Mouse (Mus musculus): ENCODE results near the gene Aldh1l1. TPM values are rescaled to one million over a fixed set of nuclear protein-coding genes. Genes with fewer than 3 reads are reported as not detected.

Gene Aldh1l1
- polyA plus RNA-seq, 1 experiment from 2014 or later, result 6.5 TPM

DNA sequence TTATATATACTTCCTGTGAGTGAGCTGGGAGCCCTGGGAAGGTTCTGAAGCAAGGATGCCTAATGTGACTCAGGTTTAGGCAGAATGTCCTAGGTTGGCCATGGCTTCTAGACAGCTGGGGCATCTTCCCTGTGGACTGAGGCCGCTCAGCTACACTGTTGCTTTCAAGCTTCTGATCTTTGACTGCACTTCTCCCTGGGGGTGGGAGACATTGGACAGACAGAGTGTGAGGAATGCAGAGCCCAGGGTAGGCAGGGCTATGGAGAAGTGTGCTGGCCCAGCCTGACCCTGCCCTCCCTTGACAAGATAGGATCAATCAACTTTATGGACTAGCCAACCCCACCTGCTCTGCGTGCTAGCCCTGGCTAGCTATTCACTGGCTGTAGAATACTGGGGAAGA lies 25.0 kb upstream of the Aldh1l1 start:
- Histone ChIP-seq H3K4me3 (ENCODE audit: low read length) (no peak overlapping the region), H3K36me3 (ENCODE audit: control insufficient read depth, insufficient read depth) (no peaks in the 10 kb centered on the region; the same call in 1 of the 2 replicates), H3K9me3 (replicated peaks; ENCODE audit: control insufficient read depth, low read length) (no peaks in the 10 kb centered on the region), H3K27me3 (ENCODE audit: control insufficient read depth, insufficient read depth, low read length) (peaks cover 15% of the 10 kb centered on the region; the same call in 1 of the 2 replicates), H3K4me1 (ENCODE audit: control insufficient read depth, insufficient read depth, low read length) (peaks cover 24% of the 10 kb centered on the region), H3K27ac (ENCODE audit: low read length) (no peak overlapping the region), H3K9ac (ENCODE audit: low read length) (no peak overlapping the region), H3K4me2 (ENCODE audit: low read depth, low read length) (no peak overlapping the region)
- WGBS, result 58% methylated on average over 2 of the region's 2 CpGs
- ATAC-seq (replicated peaks; ENCODE audit: extremely low read depth, insufficient read depth, low FRiP score), result no peak

DNA sequence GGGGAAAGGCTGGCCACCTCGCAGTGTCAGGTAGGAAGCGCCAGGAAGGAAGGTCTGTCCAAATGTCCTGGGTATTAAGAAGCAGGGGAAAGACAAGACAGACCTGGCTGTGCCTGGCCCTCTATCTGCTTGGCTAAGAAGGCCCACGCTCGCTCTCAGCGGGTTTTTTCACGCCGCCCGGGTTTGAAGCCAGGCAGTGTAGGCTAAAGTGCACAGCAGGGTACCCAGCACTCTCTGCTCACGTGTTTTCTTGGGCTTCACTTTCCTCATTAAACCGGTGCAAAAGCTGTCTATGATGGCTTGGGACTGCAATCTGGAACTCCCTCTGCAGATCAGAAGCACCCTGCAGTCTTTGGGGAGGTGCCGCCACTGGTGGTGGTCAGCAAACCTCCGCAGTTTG lies 24.5 kb upstream of the Aldh1l1 start:
- Histone ChIP-seq H3K4me3 (ENCODE audit: low read length) (peak overlapping the region; percentile 82), H3K4me2 (ENCODE audit: low read depth, low read length) (peak overlapping the region; percentile 92), H3K27me3 (ENCODE audit: control insufficient read depth, insufficient read depth, low read length) (peaks cover 15% of the 10 kb centered on the region; the same call in 1 of the 2 replicates), H3K27ac (ENCODE audit: low read length) (no peak overlapping the region), H3K4me1 (ENCODE audit: control insufficient read depth, insufficient read depth, low read length) (peaks cover 24% of the 10 kb centered on the region), H3K36me3 (ENCODE audit: control insufficient read depth, insufficient read depth) (peaks cover 3% of the 10 kb centered on the region; the same call in 1 of the 2 replicates), H3K9me3 (replicated peaks; ENCODE audit: control insufficient read depth, low read length) (no peaks in the 10 kb centered on the region), H3K9ac (ENCODE audit: low read length) (peak overlapping the region; percentile 88)
- 31% methylated on average over 12 of the region's 12 CpGs for WGBS
- ATAC-seq (replicated peaks; ENCODE audit: extremely low read depth, insufficient read depth, low FRiP score), result no peak

GRCm38 (mm10) chr6:90462181-90462706 lies 24.0 kb upstream of the Aldh1l1 start, which contains the start of gene Klf15:
Gene Klf15, plus strand, starts transcription at chr6:90462576.
- ATAC-seq (replicated peaks; ENCODE audit: extremely low read depth, insufficient read depth, low FRiP score), result peak; percentile 61
- WGBS, result under 1% methylated on average over 70 of the region's 70 CpGs

DNA sequence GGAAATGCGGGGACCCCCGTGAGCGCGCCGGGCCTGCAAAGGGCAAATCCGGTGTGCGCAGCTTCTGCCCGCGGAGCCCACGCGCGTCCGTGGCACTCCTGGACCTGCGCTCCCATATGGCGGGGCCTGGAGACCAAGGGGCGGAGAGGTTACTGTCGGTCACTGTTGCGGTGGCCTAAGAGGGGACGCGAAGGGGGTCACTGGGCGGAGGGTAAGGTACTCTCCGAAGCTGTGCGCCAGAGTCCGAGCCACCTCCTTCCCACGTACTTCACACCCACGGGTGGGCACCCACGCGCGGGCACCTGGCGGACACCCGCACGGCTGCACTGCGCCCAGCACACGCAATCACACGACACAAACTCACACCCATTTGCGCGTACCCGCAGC lies 23.4 kb upstream of the Aldh1l1 start:
- ATAC-seq (replicated peaks; ENCODE audit: extremely low read depth, insufficient read depth, low FRiP score), result peak; percentile 29
- Histone ChIP-seq H3K4me1 (ENCODE audit: control insufficient read depth, insufficient read depth, low read length) (peaks cover 26% of the 10 kb centered on the region), H3K27me3 (ENCODE audit: control insufficient read depth, insufficient read depth, low read length) (peaks cover 15% of the 10 kb centered on the region; the same call in 1 of the 2 replicates), H3K4me3 (ENCODE audit: low read length) (peak overlapping the region; percentile 82), H3K36me3 (ENCODE audit: control insufficient read depth, insufficient read depth) (peaks cover 11% of the 10 kb centered on the region; the same call in 1 of the 2 replicates), H3K27ac (ENCODE audit: low read length) (peak overlapping the region; percentile 96), H3K9ac (ENCODE audit: low read length) (peak overlapping the region; percentile 88), H3K4me2 (ENCODE audit: low read depth, low read length) (peak overlapping the region; percentile 92), H3K9me3 (replicated peaks; ENCODE audit: control insufficient read depth, low read length) (no peaks in the 10 kb centered on the region)
- under 1% methylated on average over 38 of the region's 38 CpGs for WGBS

More at GRCm38 (mm10) chr6:90462181-90462706, 24.0 kb upstream of the Aldh1l1 start, which contains the start of gene Klf15:
- peak within 1 kb of the TSS; percentile 92 for H3K4me2 ChIP-seq (ENCODE audit: low read depth, low read length)
- H3K9me3 ChIP-seq (replicated peaks; ENCODE audit: control insufficient read depth, low read length), result no peaks in the 10 kb centered on the region
- peaks cover 15% of the 10 kb centered on the region; the same call in 1 of the 2 replicates for H3K27me3 ChIP-seq (ENCODE audit: control insufficient read depth, insufficient read depth, low read length)
- peak within 1 kb of the TSS; percentile 88 for H3K9ac ChIP-seq (ENCODE audit: low read length)
- peaks cover 24% of the 10 kb centered on the region for H3K4me1 ChIP-seq (ENCODE audit: control insufficient read depth, insufficient read depth, low read length)
- H3K27ac ChIP-seq (ENCODE audit: low read length), result peak within 1 kb of the TSS; percentile 96
- peaks cover 8% of the 10 kb centered on the region; the same call in 1 of the 2 replicates for H3K36me3 ChIP-seq (ENCODE audit: control insufficient read depth, insufficient read depth)
- peak within 1 kb of the TSS; percentile 82 for H3K4me3 ChIP-seq (ENCODE audit: low read length)

DNA sequence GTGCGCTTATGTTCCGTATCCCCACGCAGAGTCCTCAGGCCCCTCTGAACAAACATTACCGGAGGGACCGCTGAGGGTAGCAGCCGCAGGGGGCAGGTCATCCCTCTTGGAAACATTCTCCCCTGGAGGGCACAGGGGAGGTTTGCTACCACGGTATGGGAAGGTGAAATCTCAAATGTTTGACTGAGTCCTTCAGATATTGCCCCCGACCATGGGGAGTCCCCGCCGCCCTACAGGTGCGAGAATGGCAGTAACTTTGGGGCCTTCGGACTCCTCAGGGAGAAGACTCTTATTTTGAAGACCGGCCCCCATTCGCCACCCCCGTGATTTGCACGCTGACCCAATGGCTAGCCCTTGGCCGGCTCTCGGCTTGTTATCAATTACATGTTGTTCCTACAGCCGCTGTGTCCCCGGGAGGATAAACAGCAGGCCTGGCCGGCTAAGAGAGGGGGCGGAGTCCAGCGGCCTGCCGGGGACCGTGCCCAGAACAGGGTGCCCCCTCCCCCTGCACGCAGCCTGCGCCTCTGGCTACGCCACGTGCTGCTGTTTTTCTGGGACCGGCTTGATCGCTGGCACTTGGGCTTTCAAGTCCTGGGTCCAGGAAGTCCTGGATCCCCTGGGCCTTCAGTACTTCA lies 22.9 kb upstream of the Aldh1l1 start:
- ATAC-seq (replicated peaks; ENCODE audit: extremely low read depth, insufficient read depth, low FRiP score), result peak; percentile 94
- Histone ChIP-seq H3K4me2 (ENCODE audit: low read depth, low read length) (peak overlapping the region; percentile 92), H3K27ac (ENCODE audit: low read length) (peak overlapping the region; percentile 96), H3K36me3 (ENCODE audit: control insufficient read depth, insufficient read depth) (peaks cover 11% of the 10 kb centered on the region; the same call in 1 of the 2 replicates), H3K9ac (ENCODE audit: low read length) (peak overlapping the region; percentile 88), H3K4me1 (ENCODE audit: control insufficient read depth, insufficient read depth, low read length) (peaks cover 31% of the 10 kb centered on the region), H3K9me3 (replicated peaks; ENCODE audit: control insufficient read depth, low read length) (no peaks in the 10 kb centered on the region), H3K4me3 (ENCODE audit: low read length) (peak overlapping the region; percentile 82), H3K27me3 (ENCODE audit: control insufficient read depth, insufficient read depth, low read length) (peaks cover 15% of the 10 kb centered on the region; the same call in 1 of the 2 replicates)
- 1% methylated on average over 31 of the region's 31 CpGs for WGBS

DNA sequence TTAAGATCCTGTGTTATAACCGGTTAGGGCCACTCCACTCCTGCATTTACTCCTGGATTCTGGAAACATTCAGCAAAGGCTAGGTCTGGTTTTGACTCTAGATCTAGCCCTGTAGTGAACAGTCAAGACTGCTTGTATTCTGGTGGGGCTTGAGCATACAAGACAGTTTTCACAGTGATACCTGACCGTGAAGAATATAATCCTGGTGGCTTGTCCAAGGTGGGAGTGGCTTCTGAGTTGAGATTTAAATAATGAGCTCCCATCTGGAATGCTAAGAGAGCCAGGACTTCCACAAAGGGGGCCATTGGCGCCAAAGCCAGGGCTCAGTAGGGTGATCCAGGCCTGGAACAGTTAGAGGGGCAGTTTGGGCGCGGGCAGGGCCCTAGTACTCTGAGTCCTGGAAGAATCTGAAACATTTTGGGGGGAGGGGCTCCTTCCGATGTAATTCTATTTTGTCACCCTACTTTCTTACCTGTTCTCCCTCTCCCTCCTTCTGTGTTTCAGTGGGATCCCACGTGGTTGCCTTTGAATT lies 22.3 kb upstream of the Aldh1l1 start:
- peak overlapping the region; percentile 96 for H3K27ac ChIP-seq (ENCODE audit: low read length)
- peak overlapping the region; percentile 67 for H3K9ac ChIP-seq (ENCODE audit: low read length)
- no peaks in the 10 kb centered on the region for H3K9me3 ChIP-seq (replicated peaks; ENCODE audit: control insufficient read depth, low read length)
- peaks cover 15% of the 10 kb centered on the region; the same call in 1 of the 2 replicates for H3K27me3 ChIP-seq (ENCODE audit: control insufficient read depth, insufficient read depth, low read length)
- WGBS, result 28% methylated on average over 7 of the region's 7 CpGs
- peaks cover 31% of the 10 kb centered on the region for H3K4me1 ChIP-seq (ENCODE audit: control insufficient read depth, insufficient read depth, low read length)
- peak overlapping the region; percentile 92 for H3K4me2 ChIP-seq (ENCODE audit: low read depth, low read length)
- ATAC-seq (replicated peaks; ENCODE audit: extremely low read depth, insufficient read depth, low FRiP score), result no peak
- peak overlapping the region; percentile 82 for H3K4me3 ChIP-seq (ENCODE audit: low read length)
- peaks cover 11% of the 10 kb centered on the region; the same call in 1 of the 2 replicates for H3K36me3 ChIP-seq (ENCODE audit: control insufficient read depth, insufficient read depth)

GRCm38 (mm10) chr6:90465028-90465640 lies 21.1 kb upstream of the Aldh1l1 start:
- H3K4me1 ChIP-seq (ENCODE audit: control insufficient read depth, insufficient read depth, low read length), result peaks cover 32% of the 10 kb centered on the region

GRCm38 (mm10) chr6:90466079-90466478 lies 20.1 kb upstream of the Aldh1l1 start:
- Histone ChIP-seq H3K9me3 (replicated peaks; ENCODE audit: control insufficient read depth, low read length) (no peaks in the 10 kb centered on the region), H3K27ac (ENCODE audit: low read length) (no peak overlapping the region), H3K36me3 (ENCODE audit: control insufficient read depth, insufficient read depth) (peaks cover 16% of the 10 kb centered on the region), H3K9ac (ENCODE audit: low read length) (no peak overlapping the region), H3K27me3 (ENCODE audit: control insufficient read depth, insufficient read depth, low read length) (peaks cover 10% of the 10 kb centered on the region; the same call in 1 of the 2 replicates), H3K4me1 (ENCODE audit: control insufficient read depth, insufficient read depth, low read length) (peaks cover 42% of the 10 kb centered on the region), H3K4me3 (ENCODE audit: low read length) (no peak overlapping the region), H3K4me2 (ENCODE audit: low read depth, low read length) (no peak overlapping the region)
- 73% methylated on average over 10 of the region's 10 CpGs for WGBS
- no peak for ATAC-seq (replicated peaks; ENCODE audit: extremely low read depth, insufficient read depth, low FRiP score)

More at GRCm38 (mm10) chr6:90465028-90465640, 21.1 kb upstream of the Aldh1l1 start:
- H3K27ac ChIP-seq (ENCODE audit: low read length), result no peak overlapping the region
- WGBS, result 90% methylated on average over 11 of the region's 11 CpGs
- H3K4me2 ChIP-seq (ENCODE audit: low read depth, low read length), result no peak overlapping the region
- H3K27me3 ChIP-seq (ENCODE audit: control insufficient read depth, insufficient read depth, low read length), result peaks cover 15% of the 10 kb centered on the region; the same call in 1 of the 2 replicates
- H3K9ac ChIP-seq (ENCODE audit: low read length), result no peak overlapping the region
- H3K36me3 ChIP-seq (ENCODE audit: control insufficient read depth, insufficient read depth), result peaks cover 14% of the 10 kb centered on the region
- H3K9me3 ChIP-seq (replicated peaks; ENCODE audit: control insufficient read depth, low read length), result no peaks in the 10 kb centered on the region
- no peak for ATAC-seq (replicated peaks; ENCODE audit: extremely low read depth, insufficient read depth, low FRiP score)
- no peak overlapping the region for H3K4me3 ChIP-seq (ENCODE audit: low read length)

Data from heart, embryonic 16.5 days (tissue).